Mouse (Mus musculus) retina, postnatal 1 day (tissue): ENCODE measurements at regions not wholly inside any gene's neighbourhood (a gene's known extent, or its start where the extent isn't known, plus 50 kb on each side); places are given as distances from the start of the nearest gene placed in this dataset.
A peak's percentile ranks its signal among the peaks of the same experiment; 100 is the strongest.

Experiments used
- DNase-seq: peaks from one replicate; pipeline ENCODE4 v3.0.0-alpha.2; 2012

GRCm38 (mm10) chrX:151708055-151708670 is 92.4 kb upstream of the Huwe1 start:
- DNase-seq: peak; percentile 69
